Mouse (Mus musculus) small intestine, adult 2 months (tissue): ENCODE data around the gene Tmem211. TPM values are rescaled to one million over a fixed set of nuclear protein-coding genes. Genes with fewer than 3 reads are reported as not detected.
A peak's percentile ranks its signal among the peaks of the same experiment; 100 is the strongest.

Experiments used
- H3K27ac ChIP-seq: fragments of 200-500 bp; 2 replicates; pipeline ENCODE4 v1.5.1; 2012; ENCODE audit warnings: low read depth, low read length, control low read depth, inconsistent platforms; ENCODE audit not compliant: insufficient read depth
- H3K27me3 ChIP-seq: fragments of 200-500 bp; 2 replicates; pipeline ENCODE4 v1.6.1; 2012; ENCODE audit warnings: mild to moderate bottlenecking, moderate library complexity, low read length, inconsistent platforms; ENCODE audit not compliant: control insufficient read depth, insufficient read depth
- H3K36me3 ChIP-seq: fragments of 200-500 bp; 2 replicates; pipeline ENCODE4 v1.6.1; 2012; ENCODE audit warnings: mild to moderate bottlenecking, low read length, control low read depth, inconsistent platforms; ENCODE audit not compliant: control insufficient read depth, insufficient read depth
- H3K4me1 ChIP-seq: fragments of 200-500 bp; 2 replicates; pipeline ENCODE4 v1.6.1; 2012; ENCODE audit warnings: low read length, inconsistent platforms, mixed read lengths; ENCODE audit not compliant: control insufficient read depth, insufficient read depth, insufficient read length
- H3K4me3 ChIP-seq: fragments of 200-500 bp; 2 replicates; pipeline ENCODE4 v1.5.1; 2012; ENCODE audit warnings: low read depth, mild to moderate bottlenecking, control low read depth, inconsistent platforms, low read length, moderate library complexity
- CTCF ChIP-seq: fragments of 200-500 bp; IDR thresholded peaks from 2 replicates; pipeline ENCODE4 v1.5.1; 2012; ENCODE audit warnings: low read depth, mild to moderate bottlenecking, control low read depth, inconsistent platforms, low read length, moderate library complexity, mixed read lengths; ENCODE audit not compliant: insufficient replicate concordance, insufficient read length; ENCODE audit errors: extremely low read depth
- POLR2A ChIP-seq: fragments of 200-500 bp; IDR thresholded peaks from 2 replicates; pipeline ENCODE4 v1.6.1; 2012; ENCODE audit warnings: low read depth, mild to moderate bottlenecking, control low read depth, inconsistent platforms, low read length, moderate library complexity
- WGBS: fragments of 180-500 bp; shearing (Covaris S2); methylation state at CpG from one replicate; pipeline ENCODE4 v1.1.7; 2018; 5-methylcytosine and 5-hydroxymethylcytosine counted together
- polyA plus RNA-seq: library from polyadenylated mRNA; depleted of rRNA; stranded (reverse); fragments of >200 nt; gene quantifications from 2 replicates; pipeline ENCODE4 v1.2.3, GENCODE M21; 2012

The Tmem211 gene
- polyA plus RNA-seq, 1 experiment: not detected

DNA sequence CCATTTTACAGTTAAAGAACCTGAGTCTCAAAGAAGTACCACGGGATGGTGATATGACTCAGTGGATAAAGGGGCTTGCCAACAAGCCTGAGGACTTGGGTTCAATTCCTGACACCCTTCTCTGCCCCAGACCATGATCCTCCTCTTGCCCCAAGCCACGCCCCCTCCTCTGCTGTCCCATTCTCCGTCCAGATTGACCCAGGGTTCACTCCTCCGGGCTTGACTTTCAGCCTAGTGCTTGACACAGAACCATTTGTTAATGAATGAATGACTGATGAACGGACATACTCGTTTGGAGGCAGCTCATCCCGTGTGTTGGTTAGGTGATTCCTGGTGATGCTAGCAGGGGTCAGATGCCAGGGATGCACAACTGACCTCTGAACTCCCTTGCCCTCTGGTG lies 6.8 kb upstream of the Tmem211 start:
- Histone ChIP-seq H3K4me3 (peak overlapping the region; percentile 90), H3K27me3 (no peaks in the 10 kb centered on the region), H3K27ac (peak overlapping the region; percentile 98), H3K4me1 (peaks cover 20% of the 10 kb centered on the region), H3K36me3 (no peaks in the 10 kb centered on the region; the same call in 1 of the 2 replicates)
- WGBS: 22% methylated on average over 7 of the region's 7 CpGs
- TF ChIP-seq CTCF (no peak), POLR2A (no peak)

DNA sequence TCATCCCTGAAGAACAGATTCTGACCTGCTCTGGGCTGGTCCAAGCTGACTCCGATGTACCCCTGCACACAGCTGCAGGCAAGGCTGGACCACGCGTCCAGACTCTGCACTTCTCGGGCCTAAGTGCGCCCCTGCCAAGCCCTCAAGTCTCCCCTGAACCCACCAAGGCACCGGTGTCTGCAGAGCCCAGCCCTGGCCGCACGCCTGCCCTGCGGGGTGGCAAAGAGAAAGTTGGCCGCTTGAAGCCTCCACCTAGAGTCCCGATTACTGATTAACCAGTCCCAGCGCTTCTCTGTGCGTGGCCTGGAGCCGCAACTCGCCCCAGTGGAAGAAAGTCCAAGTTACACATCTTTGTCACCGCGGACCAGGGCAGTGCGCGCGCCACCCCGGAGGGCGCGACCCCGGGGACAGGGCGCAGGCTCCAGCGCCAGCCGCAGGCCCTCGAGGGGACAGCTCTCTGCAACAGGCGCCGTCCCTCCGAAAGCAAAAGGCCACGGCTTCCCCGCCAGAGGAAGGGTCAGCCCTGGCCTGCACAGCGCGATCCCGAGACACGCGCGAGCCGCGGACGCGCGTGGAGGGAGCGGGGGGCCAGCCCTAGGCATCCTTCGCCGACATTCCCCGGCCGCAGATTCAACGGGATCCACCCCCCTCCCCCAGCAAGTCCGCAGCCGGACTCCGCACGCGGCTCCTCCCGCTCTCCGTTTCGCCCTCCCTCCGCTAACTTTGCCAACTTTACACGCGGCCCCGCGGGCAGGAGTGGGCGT lies 6.1 kb upstream of the Tmem211 start:
- Histone ChIP-seq H3K4me3 (peak overlapping the region; percentile 90), H3K4me1 (peaks cover 15% of the 10 kb centered on the region), H3K27me3 (no peaks in the 10 kb centered on the region), H3K27ac (peak overlapping the region; percentile 98), H3K36me3 (no peaks in the 10 kb centered on the region)
- WGBS: 1% methylated on average over 64 of the region's 64 CpGs
- TF ChIP-seq CTCF (no peak), POLR2A (peak; percentile 23; the same call in 1 of the 2 replicates)

DNA sequence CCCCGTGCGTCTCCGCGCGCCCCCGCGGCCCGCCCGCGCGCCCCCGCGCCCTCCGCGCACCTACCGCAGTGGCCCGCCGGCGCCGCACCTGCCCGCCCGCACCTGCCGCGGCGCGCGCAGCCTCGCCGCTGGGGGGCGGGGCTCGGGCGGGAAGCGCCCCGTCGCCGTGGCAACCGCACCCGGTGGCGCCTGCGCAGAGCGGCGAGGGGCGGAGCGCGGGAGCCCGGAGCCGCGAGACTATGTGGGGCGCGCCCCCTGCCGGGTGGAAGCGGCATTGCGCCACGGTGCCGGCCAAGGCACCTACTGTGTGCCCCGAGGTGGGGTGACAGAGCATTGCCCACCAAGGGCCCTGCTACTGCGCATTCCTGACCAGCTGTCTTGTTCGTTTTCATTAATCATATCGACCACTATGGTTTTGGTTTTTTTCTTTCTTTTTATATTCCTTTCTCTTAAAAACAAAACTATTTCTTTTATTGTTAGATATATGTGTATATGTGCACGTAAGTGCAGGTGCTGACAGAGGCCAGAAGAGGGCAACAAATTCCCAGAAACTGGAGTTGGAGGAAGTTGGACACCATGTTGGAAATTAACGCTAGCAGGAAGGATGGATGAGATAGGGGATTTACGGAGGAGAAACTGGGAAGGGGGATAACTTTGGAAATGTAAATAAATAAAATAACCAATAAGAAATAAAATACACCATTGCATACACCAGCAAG lies 5.4 kb upstream of the Tmem211 start, which contains the start of gene 2900026A02Rik:
Gene 2900026A02Rik (minus strand): TSS at position 90 of the 719 bp plus-strand sequence.
- Histone ChIP-seq H3K27ac (peak within 1 kb of the TSS; percentile 98), H3K4me1 (peaks cover 8% of the 10 kb centered on the region), H3K4me3 (peak within 1 kb of the TSS; percentile 90), H3K36me3 (no peaks in the 10 kb centered on the region), H3K27me3 (no peaks in the 10 kb centered on the region)
- TF ChIP-seq CTCF (peak; percentile 83), POLR2A (no peak)
- 7% methylated on average over 62 of the region's 62 CpGs for WGBS

DNA sequence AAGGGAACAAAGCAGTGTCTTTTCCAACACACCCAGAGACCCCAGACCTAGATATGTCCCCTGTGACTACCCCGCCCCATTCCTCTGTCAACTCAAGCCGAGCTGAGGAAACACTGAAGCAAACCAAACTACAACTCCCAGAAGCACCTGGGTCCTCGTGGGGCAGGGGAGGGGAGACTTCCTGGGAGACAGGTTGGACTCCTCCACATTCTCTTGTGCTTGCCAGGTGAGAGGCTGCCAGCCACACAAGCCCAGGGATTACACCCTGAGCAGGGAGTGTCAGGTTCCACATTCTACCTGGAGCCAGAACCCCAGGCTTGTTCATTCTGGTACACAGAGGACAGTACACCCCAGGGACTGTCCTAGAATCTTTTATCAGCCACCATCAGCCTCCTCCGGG lies 2.8 kb upstream of the Tmem211 start:
- H3K27me3 ChIP-seq: no peaks in the 10 kb centered on the region
- H3K27ac ChIP-seq: no peak overlapping the region
- H3K4me3 ChIP-seq: no peak overlapping the region
- WGBS: 29% methylated on average over 4 of the region's 4 CpGs
- no peaks in the 10 kb centered on the region for H3K36me3 ChIP-seq
- TF ChIP-seq POLR2A: no peak
- TF ChIP-seq CTCF: no peak
- H3K4me1 ChIP-seq: peaks cover 4% of the 10 kb centered on the region

DNA sequence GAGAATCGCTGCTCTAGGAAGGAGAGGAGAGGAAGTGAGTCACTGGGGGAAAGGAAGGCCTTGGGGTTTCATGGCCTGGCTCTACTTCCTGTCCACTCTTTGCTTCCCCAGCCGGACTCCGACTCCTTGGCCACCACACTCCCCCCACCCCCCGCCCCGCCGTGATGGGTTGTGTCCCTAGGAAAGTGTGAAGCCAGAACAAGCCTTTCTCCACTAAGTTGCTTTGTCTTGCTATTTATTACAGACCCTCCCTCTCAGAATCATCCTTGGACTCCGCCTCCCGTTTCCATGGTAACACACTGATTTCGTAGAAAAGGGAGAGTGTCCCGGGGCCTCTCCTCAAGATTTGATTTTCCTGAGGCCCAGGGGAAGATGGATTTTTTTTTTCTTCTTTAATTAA lies 1.4 kb upstream of the Tmem211 start:
- H3K36me3 ChIP-seq: no peaks in the 10 kb centered on the region
- TF ChIP-seq CTCF: no peak
- no peak for TF ChIP-seq POLR2A
- no peak overlapping the region for H3K4me3 ChIP-seq
- 59% methylated on average over 10 of the region's 10 CpGs for WGBS
- H3K4me1 ChIP-seq: peaks cover 4% of the 10 kb centered on the region; the same call in 1 of the 2 replicates
- no peaks in the 10 kb centered on the region for H3K27me3 ChIP-seq
- H3K27ac ChIP-seq: no peak overlapping the region

DNA sequence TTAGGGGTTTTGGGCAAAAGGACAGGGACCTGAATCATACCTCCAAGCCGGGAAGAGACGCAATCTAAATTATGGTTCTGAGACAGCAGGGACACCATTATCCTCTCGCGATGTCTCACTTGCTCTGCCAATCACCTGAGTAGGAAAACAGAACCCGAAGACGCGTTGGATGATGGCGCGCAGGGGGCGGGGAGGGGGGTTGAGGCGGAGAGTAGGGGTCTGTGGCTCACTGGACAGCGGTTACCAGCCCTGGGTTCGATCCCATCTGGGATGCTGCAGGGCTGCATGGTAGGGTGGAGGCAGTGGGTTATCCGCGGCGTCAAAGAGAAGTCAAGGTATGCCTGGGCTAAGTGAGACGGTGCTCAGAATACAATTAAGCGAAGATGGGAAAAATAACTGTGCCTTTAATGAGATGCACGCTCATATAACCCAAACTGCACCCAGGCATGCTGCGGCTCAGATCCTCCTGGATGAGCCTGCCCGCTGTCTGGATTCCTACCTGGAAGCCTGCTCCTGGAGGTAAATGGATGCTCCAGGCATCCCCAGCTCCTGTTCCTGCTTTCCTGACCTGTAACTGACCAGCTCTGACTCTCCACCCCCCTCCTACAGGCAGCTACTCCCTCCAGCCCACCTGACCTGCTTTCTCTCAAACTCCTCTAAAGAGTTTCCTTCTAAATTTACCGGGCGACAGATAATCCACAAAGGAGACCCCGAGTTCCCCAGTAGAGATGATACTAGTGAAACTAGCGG lies 848 bp upstream of the Tmem211 start:
- TF ChIP-seq POLR2A: no peak
- H3K4me1 ChIP-seq: peaks cover 6% of the 10 kb centered on the region; the same call in 1 of the 2 replicates
- WGBS: 56% methylated on average over 25 of the region's 25 CpGs
- H3K36me3 ChIP-seq: no peaks in the 10 kb centered on the region
- no peaks in the 10 kb centered on the region for H3K27me3 ChIP-seq
- H3K4me3 ChIP-seq: no peak overlapping the region
- H3K27ac ChIP-seq: no peak overlapping the region
